Mouse (Mus musculus): ENCODE measurements at regions not wholly inside any gene's neighbourhood (a gene's known extent, or its start where the extent isn't known, plus 50 kb on each side); places are given as distances from the start of the nearest gene placed in this dataset.

GRCm38 (mm10) chr12:45171927-45172642, 97.6 kb upstream of the Stxbp6 start:
- TF ChIP-seq POLR2A (IDR thresholded peaks at IDR 0.05; ENCODE audit: control insufficient read depth, low read depth, low read length): no peak
- TF ChIP-seq CTCF (IDR thresholded peaks at IDR 0.05; ENCODE audit: control insufficient read depth, insufficient read depth, insufficient replicate concordance, low read depth, low read length): peak; percentile 13; the same call in 1 of the 2 replicates
